Mouse (Mus musculus) gastrocnemius, adult 8-10 months (tissue): ENCODE data around the gene Cerk. TPM values are rescaled to one million over a fixed set of nuclear protein-coding genes. Genes with fewer than 3 reads are reported as not detected.
"Not testable (repeated sequence)": the region's sequence is repeated elsewhere in the genome, so short reads cannot be mapped to it uniquely, and the experiment has no call there.

ENCODE experiments used
- DNase-seq, 2 experiments: peaks; one replicate each; pipeline ENCODE4 v3.0.0; 2022; ENCODE audit warnings: low spot score in 2 of 2
- total RNA-seq, 4 experiments: library from RNA; stranded (reverse); gene quantifications; 2 replicates each; pipeline ENCODE4 v1.2.4; 2022

The Cerk gene
- total RNA-seq, 4 experiments from 2014 or later: 3.2 to 4.4 (median 3.8) TPM

GRCm38 (mm10) chr15:86164718-86165345 is 21.1 kb downstream of the Cerk start:
- DNase-seq: no peak

GRCm38 (mm10) chr15:86161800-86162199 is 24.1 kb downstream of the Cerk start:
- not testable (repeated sequence) for DNase-seq

DNA sequence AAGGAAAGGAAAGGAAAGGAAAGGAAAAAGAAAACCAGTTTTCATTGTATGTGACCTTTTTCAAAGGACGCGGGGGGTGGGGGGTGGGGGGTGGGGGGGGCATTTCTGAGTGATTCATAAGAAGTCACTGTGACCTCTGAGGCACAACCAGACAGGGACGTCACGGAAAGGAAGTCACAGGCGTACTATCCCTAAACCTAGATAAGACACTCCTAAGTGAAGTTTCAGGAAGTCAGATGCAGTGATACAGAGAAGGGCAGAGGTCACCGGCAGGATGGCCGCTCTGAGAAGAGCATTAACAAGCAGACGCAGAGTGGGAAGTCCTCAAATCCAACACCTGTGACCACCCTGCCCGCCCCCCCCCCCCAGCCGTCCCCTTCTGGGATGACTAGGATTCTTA is 25.0 kb downstream of the Cerk start:
- no peak for DNase-seq

DNA sequence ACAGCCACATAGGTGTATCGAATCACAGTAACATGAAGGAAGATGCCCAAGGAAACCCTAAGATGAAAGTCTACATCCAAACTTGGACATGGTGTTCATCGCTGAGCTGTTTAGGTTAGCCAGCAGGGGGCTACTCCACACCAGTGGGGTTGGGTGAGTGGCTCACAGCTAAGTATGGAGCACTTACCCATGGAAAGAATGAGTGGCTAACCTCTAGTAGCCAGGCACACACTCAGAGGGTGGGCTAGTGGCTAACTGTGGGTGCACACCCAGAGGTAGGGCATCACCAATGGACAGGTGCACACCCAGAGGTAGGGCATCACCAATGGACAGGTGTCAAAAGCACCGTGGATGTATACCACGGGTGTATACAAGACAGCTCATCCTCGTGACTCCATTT is 26.2 kb downstream of the Cerk start:
- no peak for DNase-seq

DNA sequence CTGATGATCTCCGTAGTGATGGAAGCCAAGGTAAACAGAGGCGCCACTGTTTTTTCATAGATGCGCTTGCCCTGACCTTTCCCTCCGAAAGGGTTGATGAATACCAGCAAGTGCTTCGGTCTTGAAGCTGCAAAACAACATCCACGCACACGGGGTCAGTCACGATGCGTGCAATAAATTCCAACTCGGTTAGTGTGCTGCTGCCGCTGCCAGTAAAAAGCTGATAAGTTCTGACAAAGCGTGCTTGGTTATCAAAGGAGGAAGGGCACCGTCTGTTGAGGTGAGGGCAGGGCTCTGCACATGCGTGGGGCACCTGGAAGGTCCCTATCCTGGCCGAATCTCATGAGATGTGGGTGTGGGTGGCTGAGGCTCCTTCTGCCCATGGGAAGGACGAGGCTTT is 26.8 kb downstream of the Cerk start:
- no peak for DNase-seq

DNA sequence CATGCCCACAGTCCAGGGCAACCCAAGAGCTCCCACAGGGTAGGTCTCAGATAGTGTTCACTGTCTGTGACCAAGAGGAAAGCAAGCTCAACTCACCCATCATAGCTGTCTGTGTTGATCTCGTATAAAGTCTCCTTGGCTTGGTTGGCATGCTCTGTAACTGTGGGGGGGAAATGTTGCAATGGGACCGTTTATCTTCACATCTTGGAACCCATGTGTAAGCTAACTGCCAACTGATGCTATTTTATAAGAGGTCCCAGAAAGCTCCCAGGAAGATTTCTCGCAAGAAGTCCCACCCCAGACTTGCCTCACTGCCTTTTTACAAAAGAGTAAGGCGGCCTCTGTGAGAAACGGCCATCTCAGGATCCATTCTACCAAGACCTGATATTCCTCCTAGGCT is 29.4 kb downstream of the Cerk start:
- no peak for DNase-seq

DNA sequence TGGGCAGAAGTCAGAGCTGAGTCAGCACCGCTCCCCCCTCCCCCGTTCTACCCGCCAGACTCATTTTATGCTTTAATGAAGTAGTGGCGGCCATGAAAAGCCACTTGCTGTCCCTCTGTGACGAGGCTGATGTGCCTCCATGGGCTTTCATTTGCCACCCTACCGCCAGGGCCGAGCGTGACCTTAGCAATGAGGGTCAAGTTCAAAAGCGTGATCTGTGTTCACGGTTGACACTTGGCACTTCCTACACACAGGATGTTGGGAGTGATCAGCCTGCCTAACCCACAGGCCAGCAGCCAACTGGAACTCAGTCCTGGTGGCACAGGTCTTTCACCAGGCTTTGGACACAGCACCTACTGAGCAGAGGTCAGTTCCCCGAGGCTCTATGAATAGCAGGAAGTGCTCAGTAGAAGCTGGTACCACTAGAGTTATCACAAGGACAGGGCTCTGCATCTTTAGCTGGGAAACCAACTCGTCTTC is 32.4 kb downstream of the Cerk start:
- DNase-seq: no peak

- DNase-seq: no peak
Measured at GRCm38 (mm10) chr15:86150593-86150992, 35.3 kb downstream of the Cerk start.

- DNase-seq: no peak
Measured at GRCm38 (mm10) chr15:86146922-86147321, 39.0 kb downstream of the Cerk start.

- DNase-seq: no peak
Measured at GRCm38 (mm10) chr15:86145046-86145445, 40.9 kb downstream of the Cerk start.

DNA sequence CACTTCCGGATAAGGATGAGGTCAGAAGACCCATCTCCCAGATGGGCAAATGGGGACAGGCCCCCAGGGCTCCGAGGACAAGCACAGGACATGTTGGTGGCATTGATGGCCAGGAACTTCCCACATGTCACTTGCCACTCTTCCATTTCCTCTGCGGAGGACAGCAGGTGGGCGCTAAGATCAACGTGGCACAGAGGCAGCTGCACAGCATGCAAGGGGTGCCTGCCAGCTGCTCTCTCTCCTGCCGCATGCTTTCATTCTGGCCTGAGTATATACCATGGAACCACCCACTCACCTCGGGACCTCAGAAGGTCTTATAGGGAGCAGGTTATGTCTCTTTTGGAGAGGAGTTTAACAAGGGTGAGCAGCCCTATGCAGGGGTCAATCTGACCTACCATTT is 41.4 kb downstream of the Cerk start:
- DNase-seq: no peak

- no peak for DNase-seq
Measured at GRCm38 (mm10) chr15:86140323-86140722, 45.6 kb downstream of the Cerk start.

DNA sequence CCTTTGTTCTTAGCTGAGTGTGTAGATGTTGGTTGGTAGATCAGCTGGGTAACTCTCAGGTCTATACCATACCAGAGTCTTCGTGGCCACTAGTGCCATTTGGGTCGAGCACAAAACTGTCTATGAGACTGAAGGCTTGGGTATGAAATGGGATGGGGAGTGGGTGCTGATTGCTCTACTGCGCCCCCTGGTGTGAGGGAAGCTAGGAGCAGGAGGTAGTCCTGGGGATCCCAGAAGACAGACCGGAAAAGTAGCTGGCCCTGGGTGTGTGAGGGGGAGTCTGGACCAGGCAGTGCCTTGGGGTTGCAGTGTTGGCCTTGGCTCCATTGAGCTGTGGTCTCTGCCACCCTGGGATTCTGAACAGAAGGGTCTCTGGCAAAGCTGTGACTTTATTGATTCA is 48.3 kb downstream of the Cerk start:
- DNase-seq: no peak

DNA sequence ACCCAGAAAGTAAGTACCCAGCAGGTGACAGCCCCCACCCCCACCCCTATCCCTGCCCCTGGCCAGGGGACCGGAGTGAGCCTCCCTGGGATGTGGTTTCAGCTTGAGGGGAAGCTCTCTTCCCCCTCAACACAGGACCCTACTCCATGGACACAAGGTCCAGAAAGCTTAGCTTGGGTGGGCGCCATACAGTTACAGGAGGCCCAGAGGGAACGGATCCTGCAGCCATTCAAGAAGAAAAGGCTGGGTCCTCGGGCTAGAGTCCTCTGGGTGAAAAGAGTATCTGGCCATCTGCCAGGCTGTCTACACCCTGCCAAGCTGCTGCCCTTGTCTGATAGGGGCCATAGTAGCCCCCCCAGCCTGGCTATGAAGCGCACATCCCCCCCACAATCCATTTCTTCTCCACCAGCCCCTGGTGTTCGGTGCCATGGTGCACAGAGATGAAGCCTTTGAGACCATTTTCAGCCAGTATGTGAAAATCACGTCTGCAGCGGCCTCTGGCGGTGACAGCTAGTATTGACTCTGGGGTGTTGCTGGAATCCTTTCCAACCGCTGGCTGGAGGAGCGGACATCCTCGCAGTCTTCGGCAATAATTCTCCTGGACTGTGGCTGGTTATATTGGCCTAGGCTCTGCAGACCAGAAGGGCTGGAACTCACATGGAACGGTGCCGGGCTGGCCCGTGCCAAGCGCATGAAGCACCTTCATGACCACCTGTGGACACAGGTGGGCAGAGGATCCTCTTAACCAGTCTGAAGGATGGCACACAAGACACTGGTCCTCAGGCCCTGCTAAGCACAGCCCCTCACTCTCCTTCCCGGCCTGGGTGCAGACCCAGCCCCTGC is 50.8 kb downstream of the Cerk start:
- DNase-seq: peak; percentile 56 to 68

DNA sequence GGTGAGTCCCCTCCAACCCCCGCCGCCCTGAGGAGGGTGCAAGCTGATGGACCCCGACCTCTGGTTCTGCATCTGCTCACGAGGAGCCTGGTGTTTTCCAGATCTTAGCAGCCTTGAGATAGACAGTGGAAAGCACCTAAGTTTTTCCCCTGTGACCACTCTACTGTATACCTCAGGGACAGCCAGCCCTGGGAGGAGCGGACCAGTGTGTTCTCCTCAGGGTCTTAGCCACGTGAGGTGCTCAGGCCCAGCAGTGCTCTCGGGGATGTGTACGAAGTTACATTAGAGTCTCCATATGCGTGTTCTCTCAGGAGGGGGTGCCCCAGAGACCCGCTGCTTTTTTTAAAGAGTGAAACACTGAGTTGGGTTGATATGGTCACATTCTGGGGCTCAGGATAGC is 55.3 kb downstream of the Cerk start:
- no peak for DNase-seq

GRCm38 (mm10) chr15:86129036-86129435 is 56.9 kb downstream of the Cerk start:
- DNase-seq: no peak

DNA sequence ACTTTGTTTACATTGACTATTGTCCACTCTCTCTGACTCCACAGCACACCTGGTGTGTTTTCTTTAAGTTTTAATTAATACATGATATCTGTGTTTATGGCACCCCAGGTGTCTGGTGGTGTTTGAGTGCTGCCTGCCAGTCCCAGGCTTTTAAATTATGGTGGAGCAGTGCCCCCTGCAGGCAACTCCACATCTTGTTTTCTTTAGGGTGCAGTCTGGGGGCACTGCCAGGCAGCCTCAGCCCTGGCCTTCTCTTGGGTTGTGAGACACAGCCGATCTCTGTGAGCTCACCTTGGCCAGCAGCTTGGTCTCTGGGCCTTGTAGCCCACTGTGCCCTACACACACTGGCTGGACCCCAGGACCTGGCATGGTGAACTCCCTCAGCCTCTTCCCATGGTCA is 61.6 kb downstream of the Cerk start:
- DNase-seq: peak; percentile 64 to 68

GRCm38 (mm10) chr15:86123409-86123808 is 62.5 kb downstream of the Cerk start:
- DNase-seq: no peak

GRCm38 (mm10) chr15:86122261-86122949 is 63.5 kb downstream of the Cerk start:
- peak; percentile 72 to 82 for DNase-seq

DNA sequence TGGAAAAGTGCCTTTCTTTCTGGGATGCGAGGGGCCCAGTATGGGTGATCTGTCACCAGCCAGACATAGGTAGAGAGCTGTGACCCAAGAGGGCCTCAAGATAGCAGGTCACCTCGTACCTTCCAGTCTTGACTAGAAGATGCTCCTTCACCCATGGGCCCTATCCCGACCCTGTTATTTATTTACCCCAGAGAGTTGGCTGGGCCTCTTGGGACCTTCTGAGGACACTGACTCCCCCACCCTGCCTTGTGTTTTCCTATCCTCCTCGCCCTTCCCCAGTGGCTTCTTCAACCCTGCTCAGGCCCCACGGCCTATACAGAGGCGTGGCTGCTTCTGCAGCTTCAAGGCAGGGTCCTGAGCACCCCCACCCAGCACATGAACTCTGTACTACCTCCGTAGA is 66.8 kb downstream of the Cerk start:
- DNase-seq: no peak

- DNase-seq: no peak
Measured at GRCm38 (mm10) chr15:86117115-86118100, 68.5 kb downstream of the Cerk start.
